Mouse (Mus musculus) kidney, postnatal 0 days (tissue): ENCODE data around the gene Sdc3. TPM values are rescaled to one million over a fixed set of nuclear protein-coding genes. Genes with fewer than 3 reads are reported as not detected.

Experiments
- ATAC-seq: fragments of 200-750 bp; cut with Nextera tagmentation; replicated peaks from 2 replicates; pipeline ENCODE4 v1.8.0; 2017; ENCODE audit warnings: low read depth, moderate number of reproducible peaks, moderate TSS enrichment, moderate library complexity; ENCODE audit not compliant: low FRiP score
- DNase-seq: peaks from one replicate; pipeline ENCODE4 v3.0.0-alpha.2; 2016; ENCODE audit warnings: low spot score
- H3K27ac ChIP-seq: fragments of 300-500 bp; sonication (generic); 2 replicates; pipeline ENCODE4 v1.5.1; 2014; ENCODE audit warnings: mild to moderate bottlenecking
- H3K27me3 ChIP-seq: fragments of 300-500 bp; sonication (generic); 2 replicates; pipeline ENCODE4 v1.6.1; 2014; ENCODE audit warnings: low read length, mixed read lengths; ENCODE audit not compliant: insufficient read depth
- H3K36me3 ChIP-seq: fragments of 300-500 bp; sonication (generic); 2 replicates; pipeline ENCODE4 v1.6.1; 2014; ENCODE audit warnings: low read length, mixed read lengths; ENCODE audit not compliant: insufficient read depth
- H3K4me1 ChIP-seq: fragments of 300-500 bp; sonication (generic); replicated peaks from 2 replicates; pipeline ENCODE4 v1.6.1; 2014; ENCODE audit warnings: antibody characterized with exemption, low read length, mixed read lengths; ENCODE audit not compliant: insufficient read depth
- H3K4me2 ChIP-seq: fragments of 300-500 bp; sonication (generic); 2 replicates; pipeline ENCODE4 v1.6.1; 2014; ENCODE audit warnings: mild to moderate bottlenecking, low read length, moderate library complexity, mixed read lengths
- H3K4me3 ChIP-seq: fragments of 300-500 bp; sonication (generic); replicated peaks from 2 replicates; pipeline ENCODE4 v1.5.1; 2014; ENCODE audit warnings: low read depth, low read length
- H3K9ac ChIP-seq: fragments of 300-500 bp; sonication (generic); 2 replicates; pipeline ENCODE4 v1.6.1; 2014; ENCODE audit warnings: low read depth, low read length
- H3K9me3 ChIP-seq: fragments of 300-500 bp; sonication (generic); replicated peaks from 2 replicates; pipeline ENCODE4 v1.6.1; 2016; ENCODE audit warnings: low read length, inconsistent platforms, mixed read lengths
- CTCF ChIP-seq: IDR thresholded peaks from 2 replicates; pipeline ENCODE4 v1.5.1; 2016; ENCODE audit warnings: antibody characterized with exemption, low read depth, mild to moderate bottlenecking, moderate library complexity
- WGBS: fragments of 180-500 bp; shearing (Covaris S2); extraction: QIAGEN DNeasy Blood & Tissue Kit; methylation state at CpG from one replicate; pipeline ENCODE4 v1.1.7; 2014; 5-methylcytosine and 5-hydroxymethylcytosine counted together
- polyA plus RNA-seq: library from polyadenylated mRNA; unstranded; fragments of >200 nt; fragmentation: Nextera tagmentation; extraction: Ambion mirVana; gene quantifications from 2 replicates; pipeline ENCODE4 v1.2.1, GENCODE M21; 2015

Sdc3 gene
- polyA plus RNA-seq, 1 experiment from 2014 or later = 16.2 TPM

DNA sequence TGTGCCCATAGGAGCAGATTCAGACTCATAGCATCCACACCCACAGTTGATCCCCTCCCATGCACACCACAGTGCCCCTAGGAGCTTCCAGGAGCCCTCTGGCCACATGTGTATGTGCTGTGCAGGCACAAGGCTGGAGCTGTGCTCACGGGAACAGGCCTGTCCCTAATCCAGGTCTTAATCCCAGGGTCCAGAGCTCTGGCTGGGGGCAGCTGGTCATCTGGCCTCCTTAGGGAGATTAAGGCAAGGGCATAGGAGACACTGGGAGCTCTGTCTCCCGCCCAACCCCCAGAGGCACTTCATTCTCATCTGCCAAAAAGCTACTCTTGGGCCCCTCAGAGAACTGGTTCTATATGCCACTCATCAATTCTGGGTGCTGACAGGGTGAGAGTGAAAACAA, 11.3 kb downstream of the Sdc3 start:
- Histone ChIP-seq H3K4me3 (no peak overlapping the region), H3K9me3 (no peaks in the 10 kb centered on the region), H3K4me1 (peaks cover 21% of the 10 kb centered on the region; the same call in 1 of the 2 replicates), H3K36me3 (no peaks in the 10 kb centered on the region), H3K9ac (no peak overlapping the region), H3K4me2 (no peak overlapping the region), H3K27ac (no peak overlapping the region), H3K27me3 (no peaks in the 10 kb centered on the region)
- TF ChIP-seq CTCF = no peak
- WGBS = 95% methylated on average over 2 of the region's 2 CpGs
- ATAC-seq = no peak
- no peak for DNase-seq

DNA sequence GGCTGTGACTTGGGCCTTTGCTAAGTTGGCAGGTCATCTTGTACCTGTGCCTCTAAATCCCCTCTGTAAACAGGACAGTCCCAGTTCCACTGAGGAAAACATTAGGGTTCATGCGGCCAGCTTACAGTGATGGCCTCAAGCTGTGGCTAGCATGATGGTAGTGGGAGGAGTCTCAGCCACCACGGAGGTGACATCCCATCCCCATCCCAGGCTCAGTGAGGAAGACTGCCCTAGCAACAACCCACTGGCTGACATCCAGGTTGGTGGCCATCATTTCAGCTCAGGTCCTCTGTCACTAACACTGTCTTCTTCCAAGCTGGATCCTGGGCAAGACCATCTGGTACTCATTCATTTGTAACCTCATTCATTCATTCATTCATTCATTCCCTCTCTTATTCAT, 12.0 kb downstream of the Sdc3 start:
- Histone ChIP-seq H3K9me3 (no peaks in the 10 kb centered on the region), H3K4me1 (peaks cover 15% of the 10 kb centered on the region; the same call in 1 of the 2 replicates), H3K27ac (no peak overlapping the region), H3K9ac (no peak overlapping the region), H3K4me3 (no peak overlapping the region), H3K4me2 (no peak overlapping the region), H3K36me3 (no peaks in the 10 kb centered on the region), H3K27me3 (no peaks in the 10 kb centered on the region)
- no peak for ATAC-seq
- WGBS = 61% methylated on average over 2 of the region's 2 CpGs
- no peak for DNase-seq
- no peak for TF ChIP-seq CTCF

DNA sequence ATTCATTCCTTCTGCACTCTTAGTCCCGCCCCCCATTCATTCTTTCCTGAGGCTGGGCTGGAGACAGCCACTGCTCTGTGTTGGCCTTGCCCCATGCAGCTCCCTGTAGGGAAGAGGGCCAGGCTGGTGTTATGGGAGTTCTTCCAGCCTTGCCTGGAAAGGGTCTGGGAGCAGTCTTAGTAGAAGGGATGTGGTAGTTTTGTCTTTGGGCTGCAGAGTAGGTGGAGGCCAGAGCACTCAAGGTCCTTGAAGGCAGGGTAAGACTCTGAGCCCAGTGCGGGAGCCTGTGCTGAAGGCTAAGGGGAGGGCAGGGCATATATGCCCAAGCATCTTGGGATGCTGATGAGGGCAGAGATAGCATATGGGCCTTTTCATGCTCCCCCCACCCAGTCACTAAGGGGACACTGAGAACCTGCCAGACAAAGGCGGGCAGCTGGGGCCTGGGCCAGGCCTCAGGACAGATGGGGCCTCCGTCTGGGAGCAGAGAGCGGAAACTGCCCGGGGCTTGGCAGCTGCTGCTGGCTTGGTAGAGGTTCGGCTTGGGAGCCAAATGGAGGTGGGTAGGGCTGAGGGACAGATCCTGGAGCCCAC, 12.5 kb downstream of the Sdc3 start:
- DNase-seq = no peak
- WGBS = 68% methylated on average over 7 of the region's 7 CpGs
- Histone ChIP-seq H3K9ac (no peak overlapping the region), H3K9me3 (no peaks in the 10 kb centered on the region), H3K27me3 (no peaks in the 10 kb centered on the region), H3K27ac (no peak overlapping the region), H3K4me2 (no peak overlapping the region), H3K4me3 (no peak overlapping the region), H3K4me1 (peaks cover 10% of the 10 kb centered on the region; the same call in 1 of the 2 replicates), H3K36me3 (no peaks in the 10 kb centered on the region)
- ATAC-seq = no peak
- no peak for TF ChIP-seq CTCF

DNA sequence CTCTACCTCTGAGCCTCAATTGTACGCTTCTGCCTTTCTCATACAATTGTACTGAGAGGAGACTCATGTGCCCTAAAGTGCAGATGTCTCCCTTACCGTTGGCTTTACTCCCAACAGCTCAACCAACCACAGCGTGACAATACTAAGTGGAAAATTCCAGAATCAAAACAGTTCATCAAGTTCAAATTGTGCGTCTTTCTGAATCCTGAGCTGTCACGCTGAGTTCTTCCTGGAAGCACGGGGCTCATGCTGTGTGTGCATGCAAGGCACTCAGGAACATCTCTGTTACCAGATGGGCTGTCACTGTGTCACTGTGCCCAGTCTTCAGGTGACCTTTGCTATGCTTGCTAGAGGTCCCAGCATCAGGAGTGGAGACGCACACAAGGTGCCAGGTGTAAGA, 13.4 kb downstream of the Sdc3 start:
- Histone ChIP-seq H3K4me2 (no peak overlapping the region), H3K27me3 (no peaks in the 10 kb centered on the region), H3K9me3 (no peaks in the 10 kb centered on the region), H3K27ac (no peak overlapping the region), H3K4me3 (no peak overlapping the region), H3K9ac (no peak overlapping the region), H3K4me1 (0 out of 2 replicates have a peak, but pooled peaks cover 5% of the 10 kb centered on the region), H3K36me3 (no peaks in the 10 kb centered on the region)
- WGBS = 78% methylated on average over 7 of the region's 7 CpGs
- TF ChIP-seq CTCF = no peak
- no peak for DNase-seq
- no peak for ATAC-seq

DNA sequence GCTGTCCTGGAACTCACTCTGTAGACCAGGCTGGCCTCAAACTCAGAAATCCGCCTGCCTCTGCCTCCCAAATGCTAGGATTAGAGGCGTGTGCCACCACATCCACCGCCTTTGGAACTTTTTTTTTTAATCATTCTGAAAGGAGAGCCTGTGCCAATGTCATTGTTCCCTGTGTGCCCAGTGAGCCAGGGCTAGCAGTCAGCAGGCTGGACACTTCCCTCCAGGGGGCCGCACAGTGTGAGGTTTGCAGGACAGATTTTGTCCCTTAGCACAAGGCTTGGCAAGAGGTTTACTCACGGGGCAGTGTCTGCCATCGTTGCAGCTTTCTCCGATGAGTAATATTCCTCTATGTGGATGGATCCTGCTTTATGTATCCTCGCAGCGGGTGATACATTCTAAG, 14.4 kb downstream of the Sdc3 start:
- TF ChIP-seq CTCF = no peak
- 93% methylated on average over 9 of the region's 9 CpGs for WGBS
- no peak overlapping the region for H3K4me2 ChIP-seq

DNA sequence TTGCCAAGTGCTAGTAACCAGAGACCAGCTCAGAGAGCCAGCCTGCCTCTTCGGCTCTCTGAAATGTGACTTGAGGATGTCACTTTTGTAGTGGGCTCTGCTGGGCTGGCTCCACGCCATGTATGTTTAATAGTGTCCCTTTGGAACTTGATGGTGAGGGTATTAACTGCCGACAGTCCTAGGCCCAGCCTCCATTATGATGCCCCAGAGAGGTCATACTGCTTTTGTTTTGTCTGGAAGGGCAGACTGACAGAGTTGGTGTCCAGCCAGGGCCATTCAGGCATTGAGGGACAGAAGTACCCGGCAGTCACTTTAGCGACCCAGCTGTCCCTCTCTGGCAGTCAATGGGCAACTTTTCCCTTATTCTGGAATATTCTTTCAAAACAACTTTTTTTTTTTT, 17.4 kb downstream of the Sdc3 start:
- Histone ChIP-seq H3K9ac (no peak overlapping the region), H3K4me3 (no peak overlapping the region), H3K4me1 (no peaks in the 10 kb centered on the region), H3K4me2 (no peak overlapping the region), H3K36me3 (no peaks in the 10 kb centered on the region), H3K27me3 (no peaks in the 10 kb centered on the region), H3K9me3 (no peaks in the 10 kb centered on the region), H3K27ac (no peak overlapping the region)
- no peak for TF ChIP-seq CTCF
- WGBS = 57% methylated on average over 5 of the region's 5 CpGs
- no peak for ATAC-seq
- no peak for DNase-seq

More for the DNA sequence above, 14.4 kb downstream of the Sdc3 start:
- Histone ChIP-seq H3K4me1 (0 out of 2 replicates have a peak, but pooled peaks cover 5% of the 10 kb centered on the region), H3K27me3 (no peaks in the 10 kb centered on the region), H3K4me3 (no peak overlapping the region), H3K9ac (no peak overlapping the region), H3K36me3 (no peaks in the 10 kb centered on the region), H3K9me3 (no peaks in the 10 kb centered on the region), H3K27ac (no peak overlapping the region)
- ATAC-seq = no peak
- DNase-seq = no peak

DNA sequence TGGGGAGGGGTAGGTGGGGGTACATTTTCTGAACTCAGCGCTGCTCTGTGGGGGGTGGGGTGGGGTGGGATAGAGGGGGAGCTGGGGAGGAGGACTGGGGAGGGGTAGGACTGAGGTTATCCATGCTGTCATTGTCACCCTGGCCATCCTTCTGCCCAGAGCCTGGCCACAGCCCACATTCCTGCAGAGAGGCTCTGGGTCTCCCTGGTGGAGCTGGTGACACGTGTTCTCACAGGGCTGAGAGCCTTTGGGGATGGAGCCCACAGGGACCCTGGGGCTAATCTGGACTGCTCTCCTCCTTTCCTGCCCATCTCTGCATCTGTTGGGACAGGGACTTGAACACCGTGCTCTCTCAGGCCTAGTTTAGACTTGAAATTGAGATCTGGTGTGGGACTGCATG, 18.5 kb downstream of the Sdc3 start:
- H3K9me3 ChIP-seq = no peaks in the 10 kb centered on the region
- no peaks in the 10 kb centered on the region for H3K36me3 ChIP-seq
- TF ChIP-seq CTCF = no peak
- H3K4me2 ChIP-seq = no peak overlapping the region
- no peak for DNase-seq
- no peaks in the 10 kb centered on the region for H3K27me3 ChIP-seq
- H3K27ac ChIP-seq = no peak overlapping the region
- ATAC-seq = no peak
- WGBS = 59% methylated on average over 3 of the region's 3 CpGs
- H3K9ac ChIP-seq = no peak overlapping the region
- H3K4me3 ChIP-seq = no peak overlapping the region
- no peaks in the 10 kb centered on the region for H3K4me1 ChIP-seq
